21 mouse cellular contexts compared by ENCODE assay signal in the genomic region with DNA sequence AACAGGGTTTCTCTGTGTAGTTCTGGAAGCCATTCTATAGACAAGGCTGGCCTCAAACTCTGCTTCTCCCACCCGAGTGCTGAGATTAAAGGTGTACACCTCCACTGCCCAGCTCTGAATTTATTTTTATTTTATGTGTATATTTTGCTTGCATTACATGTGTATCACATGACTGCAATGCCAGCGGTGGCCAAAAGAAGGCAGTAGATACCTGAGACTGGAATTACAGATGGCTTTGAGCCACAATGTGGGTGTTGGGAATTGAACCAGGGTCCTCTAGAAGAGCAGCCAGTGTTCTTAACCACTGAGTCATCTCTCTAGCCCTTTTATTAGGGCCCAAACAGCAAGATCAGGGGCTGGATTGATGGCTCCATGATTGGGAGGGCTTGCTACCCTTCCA. TPM values are rescaled to one million over a fixed set of nuclear protein-coding genes. Genes with fewer than 3 reads are reported as not detected.
DNase-seq lines count a peak whose midpoint lies in the region; ATAC-seq and TF ChIP-seq lines count a peak whose summit lies in the region.
"Had no signal": no experiment of that assay in that cellular context is flagged by ENCODE, and none has a peak within 500 bp of the region (broad histone marks: within the 10 kb centered on the region; RNA-seq: fewer than 3 reads in every experiment).

No protein-coding gene starts in this region.

- intact Hi-C loops in heart, adult 2 months (cut with DNase I): loop anchor here (1.0 kb wide), 1 partner anchor 37 kb away; a partner anchor contains a TSS

- ATAC-seq in liver, postnatal 0 days: no peak
- no peak for ATAC-seq in liver, embryonic 11.5 days (replicated peaks; ENCODE audit: low FRiP score)
- no peak for ATAC-seq in stomach, postnatal 0 days (ENCODE audit: low FRiP score, low TSS enrichment)
- ATAC-seq: midbrain, embryonic 16.5 days had no signal

- DNase-seq in heart, adult 2 months: no peak
- DNase-seq in heart, adult 9 months (ENCODE audit: low spot score in 2 of 2): no peak
- DNase-seq in liver, postnatal 0 days: no peak
- no peak for DNase-seq in liver, embryonic 11.5 days (ENCODE audit: low spot score)
- peak; percentile 76 for DNase-seq in ES-CJ7 (ENCODE audit: low read depth, low spot score)
- DNase-seq in stomach, postnatal 0 days (ENCODE audit: low spot score): no peak
- DNase-seq in forebrain, embryonic 10.5 days (ENCODE audit: extremely low spot score, low spot score): no peak
- DNase-seq: cerebellum, adult 8-10 months had no signal

- H3K79me2 ChIP-seq in heart, adult 2 months (replicated peaks; ENCODE audit: control insufficient read depth, insufficient read depth, low read length): no peaks in the 10 kb centered on the region

- H3K9ac ChIP-seq in heart, adult 2 months (ENCODE audit: low read depth, low read length): no peak overlapping the region
- no peak overlapping the region for H3K9ac ChIP-seq in liver, postnatal 0 days (replicated peaks)
- no peak overlapping the region for H3K9ac ChIP-seq in liver, embryonic 11.5 days (ENCODE audit: low read depth, low read length)
- H3K9ac ChIP-seq in stomach, postnatal 0 days (ENCODE audit: low read length): no peak overlapping the region
- H3K9ac ChIP-seq: hindbrain, embryonic 15.5 days; neural tube, embryonic 12.5 days had no signal

- TF ChIP-seq CTCF in heart, adult 2 months (IDR thresholded peaks at IDR 0.05): peak; percentile 56
- TF ChIP-seq CTCF in liver, postnatal 0 days (IDR thresholded peaks at IDR 0.05; ENCODE audit: low read depth): peak; percentile 45
- TF ChIP-seq CTCF in stomach, postnatal 0 days (IDR thresholded peaks at IDR 0.05; ENCODE audit: low read depth): peak; percentile 46

- H3K4me3 ChIP-seq in heart, adult 2 months: no peak overlapping the region
- no peak overlapping the region for H3K4me3 ChIP-seq in liver, postnatal 0 days (ENCODE audit: low read depth, low read length)
- H3K4me3 ChIP-seq in liver, embryonic 11.5 days (ENCODE audit: low read depth, low read length): no peak overlapping the region
- H3K4me3 ChIP-seq in stomach, postnatal 0 days (ENCODE audit: low read depth, low read length): no peak overlapping the region
- no peak overlapping the region for H3K4me3 ChIP-seq in forebrain, embryonic 10.5 days
- H3K4me3 ChIP-seq: hindbrain, embryonic 15.5 days; neural tube, embryonic 12.5 days had no signal

- no peak for TF ChIP-seq EP300 in heart, adult 2 months (IDR thresholded peaks at IDR 0.05; ENCODE audit: insufficient read depth, low read depth, low read length)
- TF ChIP-seq EP300 in liver, postnatal 0 days (IDR thresholded peaks at IDR 0.05; ENCODE audit: low read depth): no peak
- no peak for TF ChIP-seq EP300 in stomach, postnatal 0 days (optimal IDR thresholded peaks at IDR 0.05)

- H3K36me3 ChIP-seq in heart, adult 2 months (ENCODE audit: control insufficient read depth, insufficient read depth, low read length): peaks cover 12% of the 10 kb centered on the region
- H3K36me3 ChIP-seq in liver, postnatal 0 days (replicated peaks; ENCODE audit: insufficient read depth, low read length): no peaks in the 10 kb centered on the region
- H3K36me3 ChIP-seq in liver, embryonic 11.5 days (ENCODE audit: control insufficient read depth, insufficient read depth, low read length): no peaks in the 10 kb centered on the region
- H3K36me3 ChIP-seq in stomach, postnatal 0 days (ENCODE audit: control insufficient read depth, insufficient read depth, low read length): no peaks in the 10 kb centered on the region
- H3K36me3 ChIP-seq in forebrain, embryonic 10.5 days (replicated peaks): peaks cover 8% of the 10 kb centered on the region

- 69% methylated on average over 2 of the region's 2 CpGs for WGBS in heart, adult 2 months
- WGBS in liver, postnatal 0 days (ENCODE audit: insufficient replicate concordance): 60% methylated on average over 2 of the region's 2 CpGs
- WGBS in liver, embryonic 11.5 days: 45% methylated on average over 2 of the region's 2 CpGs
- 69% methylated on average over 2 of the region's 2 CpGs for WGBS in stomach, postnatal 0 days
- WGBS in forebrain, embryonic 10.5 days: 58% methylated on average over 2 of the region's 2 CpGs

- no peaks in the 10 kb centered on the region for H3K27me3 ChIP-seq in heart, adult 2 months (ENCODE audit: control insufficient read depth, insufficient read depth, low read length)
- no peaks in the 10 kb centered on the region for H3K27me3 ChIP-seq in liver, postnatal 0 days (ENCODE audit: insufficient read depth, low read length)
- no peaks in the 10 kb centered on the region for H3K27me3 ChIP-seq in liver, embryonic 11.5 days (replicated peaks; ENCODE audit: control insufficient read depth, insufficient read depth, low read length)
- H3K27me3 ChIP-seq in stomach, postnatal 0 days (ENCODE audit: control insufficient read depth, insufficient read depth, low read length): no peaks in the 10 kb centered on the region
- H3K27me3 ChIP-seq in forebrain, embryonic 10.5 days (ENCODE audit: poor library complexity, severe bottlenecking): no peaks in the 10 kb centered on the region
- H3K27me3 ChIP-seq: hindbrain, embryonic 15.5 days; neural tube, embryonic 12.5 days had no signal

- H3K4me2 ChIP-seq in liver, postnatal 0 days (ENCODE audit: low read depth, low read length): no peak overlapping the region
- H3K4me2 ChIP-seq in liver, embryonic 11.5 days: no peak overlapping the region
- no peak overlapping the region for H3K4me2 ChIP-seq in stomach, postnatal 0 days (replicated peaks; ENCODE audit: low read depth)
- H3K4me2 ChIP-seq: hindbrain, embryonic 15.5 days; neural tube, embryonic 12.5 days had no signal

- H3K9me3 ChIP-seq in liver, postnatal 0 days (ENCODE audit: low read length): no peaks in the 10 kb centered on the region
- no peaks in the 10 kb centered on the region for H3K9me3 ChIP-seq in liver, embryonic 11.5 days (ENCODE audit: control insufficient read depth, low read length)
- H3K9me3 ChIP-seq in stomach, postnatal 0 days (ENCODE audit: control insufficient read depth, low read length): no peaks in the 10 kb centered on the region
- H3K9me3 ChIP-seq in forebrain, embryonic 10.5 days: peaks cover 8% of the 10 kb centered on the region
- H3K9me3 ChIP-seq: hindbrain, embryonic 15.5 days; megakaryocyte, embryonic 14.5 days; neural tube, embryonic 12.5 days had no signal

- no peak for TF ChIP-seq POLR2A in heart, adult 2 months (IDR thresholded peaks at IDR 0.05; ENCODE audit: insufficient read depth, low read depth, low read length)

- peaks cover 15% of the 10 kb centered on the region for H3K4me1 ChIP-seq in heart, adult 2 months (ENCODE audit: control insufficient read depth, insufficient read depth, low read length)
- H3K4me1 ChIP-seq in liver, postnatal 0 days (ENCODE audit: insufficient read depth): 0 out of 2 replicates have a peak, but pooled peaks cover 2% of the 10 kb centered on the region
- no peaks in the 10 kb centered on the region for H3K4me1 ChIP-seq in liver, embryonic 11.5 days (replicated peaks; ENCODE audit: control insufficient read depth, insufficient read depth, low read length)
- H3K4me1 ChIP-seq in stomach, postnatal 0 days (replicated peaks; ENCODE audit: control insufficient read depth, insufficient read depth): no peaks in the 10 kb centered on the region
- H3K4me1 ChIP-seq in forebrain, embryonic 10.5 days: 0 out of 2 replicates have a peak, but pooled peaks cover 7% of the 10 kb centered on the region
- H3K4me1 ChIP-seq: hindbrain, embryonic 15.5 days; neural tube, embryonic 12.5 days had no signal

- peak overlapping the region; percentile 18; the same call in 1 of the 2 replicates for H3K27ac ChIP-seq in heart, adult 2 months
- H3K27ac ChIP-seq in liver, postnatal 0 days (ENCODE audit: low read depth): no peak overlapping the region
- H3K27ac ChIP-seq in liver, embryonic 11.5 days (ENCODE audit: low read depth, low read length): no peak overlapping the region
- no peak overlapping the region for H3K27ac ChIP-seq in stomach, postnatal 0 days (replicated peaks)
- H3K27ac ChIP-seq in forebrain, embryonic 10.5 days: no peak overlapping the region
- H3K27ac ChIP-seq: hindbrain, embryonic 15.5 days; neural tube, embryonic 12.5 days had no signal

RNA-seq across cellular contexts. Expression of a gene that starts 8.3 kb away (rescaled TPM):
- 100 to 1,000 TPM; 170 to 195 TPM for total RNA-seq in heart, adult 2 months (2021)
- polyA plus RNA-seq in heart, adult 2 months (2012; rRNA removed): 312 and 325 TPM in 2 replicates
- 158 and 189 TPM in 2 replicates for polyA plus RNA-seq in liver, postnatal 0 days (2015; fragmentation: Nextera tagmentation; extraction: Ambion mirVana)
- 557 and 609 TPM in 2 replicates for polyA plus RNA-seq in liver, embryonic 11.5 days (2014; fragmentation: Nextera tagmentation; extraction: Ambion mirVana)
- 560 and 572 TPM in 2 replicates for polyA plus RNA-seq in stomach, postnatal 0 days (2015; fragmentation: Nextera tagmentation; extraction: Ambion mirVana)
- polyA plus RNA-seq in forebrain, embryonic 10.5 days (2016; fragmentation: Nextera tagmentation; extraction: Ambion mirVana): 828 and 843 TPM in 2 replicates

RNA-seq across cellular contexts. Expression of a gene that starts 15.3 kb away (rescaled TPM):
- 100 to 1,000 TPM; 117 to 143 TPM for total RNA-seq in heart, adult 2 months (2021)
- 56.3 and 60.0 TPM in 2 replicates for polyA plus RNA-seq in heart, adult 2 months (2012; rRNA removed)
- polyA plus RNA-seq in liver, postnatal 0 days (2015; fragmentation: Nextera tagmentation; extraction: Ambion mirVana): 82.6 and 90.6 TPM in 2 replicates
- polyA plus RNA-seq in liver, embryonic 11.5 days (2014; fragmentation: Nextera tagmentation; extraction: Ambion mirVana): 217 and 219 TPM in 2 replicates
- 139 and 147 TPM in 2 replicates for polyA plus RNA-seq in stomach, postnatal 0 days (2015; fragmentation: Nextera tagmentation; extraction: Ambion mirVana)
- polyA plus RNA-seq in forebrain, embryonic 10.5 days (2016; fragmentation: Nextera tagmentation; extraction: Ambion mirVana): 171 and 179 TPM in 2 replicates

RNA-seq across cellular contexts. Expression of a gene that starts 36.8 kb away (rescaled TPM):
- total RNA-seq in heart, adult 2 months (2021): 10 to 100 TPM; 76.8 to 91.3 TPM
- 81.9 and 100 TPM in 2 replicates for polyA plus RNA-seq in heart, adult 2 months (2012; rRNA removed)
- 1.9 and 2.7 TPM in 2 replicates for polyA plus RNA-seq in liver, postnatal 0 days (2015; fragmentation: Nextera tagmentation; extraction: Ambion mirVana)
- polyA plus RNA-seq in liver, embryonic 11.5 days (2014; fragmentation: Nextera tagmentation; extraction: Ambion mirVana): 7.5 and 10.8 TPM in 2 replicates
- polyA plus RNA-seq in stomach, postnatal 0 days (2015; fragmentation: Nextera tagmentation; extraction: Ambion mirVana): 30.7 and 37.7 TPM in 2 replicates
- polyA plus RNA-seq in forebrain, embryonic 10.5 days (2016; fragmentation: Nextera tagmentation; extraction: Ambion mirVana): 10.1 and 11.2 TPM in 2 replicates

RNA-seq across cellular contexts. Expression of a gene that starts 48.1 kb away (rescaled TPM):
- not detected for total RNA-seq in heart, adult 2 months (2021)
- polyA plus RNA-seq in heart, adult 2 months (2012; rRNA removed): not detected in 2 replicates
- not detected in 2 replicates for polyA plus RNA-seq in liver, postnatal 0 days (2015; fragmentation: Nextera tagmentation; extraction: Ambion mirVana)
- polyA plus RNA-seq in liver, embryonic 11.5 days (2014; fragmentation: Nextera tagmentation; extraction: Ambion mirVana): not detected in 2 replicates
- polyA plus RNA-seq in stomach, postnatal 0 days (2015; fragmentation: Nextera tagmentation; extraction: Ambion mirVana): not detected in 2 replicates
- not detected in 2 replicates for polyA plus RNA-seq in forebrain, embryonic 10.5 days (2016; fragmentation: Nextera tagmentation; extraction: Ambion mirVana)
- total RNA-seq: adrenal gland, postnatal 25 days; gastrocnemius, postnatal 10 days; heart, adult 8-10 months; heart, postnatal 25 days; layer of hippocampus, postnatal 25 days had no signal
- polyA plus RNA-seq: embryonic facial prominence, embryonic 14.5 days; hindbrain, embryonic 15.5 days; kidney, adult 2 months; midbrain, embryonic 16.5 days; neural tube, embryonic 12.5 days; testis, adult 2 months had no signal

RNA-seq across cellular contexts. Expression of a gene that starts 50.8 kb away (rescaled TPM):
- not detected for total RNA-seq in heart, adult 2 months (2021)
- not detected in 2 replicates for polyA plus RNA-seq in heart, adult 2 months (2012; rRNA removed)
- not detected in 2 replicates for polyA plus RNA-seq in liver, postnatal 0 days (2015; fragmentation: Nextera tagmentation; extraction: Ambion mirVana)
- not detected in 2 replicates for polyA plus RNA-seq in liver, embryonic 11.5 days (2014; fragmentation: Nextera tagmentation; extraction: Ambion mirVana)
- polyA plus RNA-seq in stomach, postnatal 0 days (2015; fragmentation: Nextera tagmentation; extraction: Ambion mirVana): 0.10 TPM in 1 of 2 replicates, not detected in the other
- 0.07 and 0.27 TPM in 2 replicates for polyA plus RNA-seq in forebrain, embryonic 10.5 days (2016; fragmentation: Nextera tagmentation; extraction: Ambion mirVana)
- total RNA-seq: adrenal gland, postnatal 25 days; gastrocnemius, postnatal 10 days; heart, adult 8-10 months; heart, postnatal 25 days; layer of hippocampus, postnatal 25 days; left cerebral cortex, postnatal 36 days had no signal
- polyA plus RNA-seq: embryonic facial prominence, embryonic 14.5 days; hindbrain, embryonic 15.5 days; kidney, adult 2 months; neural tube, embryonic 12.5 days; testis, adult 2 months had no signal
